Mouse (Mus musculus) testis, adult 2 months (tissue): Measurements from ENCODE around the gene Sh3pxd2a.

Experiments
- CTCF ChIP-seq: fragments of 200-500 bp; IDR thresholded peaks from 2 replicates; pipeline ENCODE4 v1.5.1; 2012; ENCODE audit warnings: low read depth, mild to moderate bottlenecking, inconsistent platforms, low read length, moderate library complexity; ENCODE audit not compliant: control insufficient read depth, insufficient read depth, insufficient replicate concordance
- POLR2A ChIP-seq: fragments of 200-500 bp; IDR thresholded peaks from 2 replicates; pipeline ENCODE4 v1.6.1; 2012; ENCODE audit warnings: low read depth, mild to moderate bottlenecking, inconsistent platforms, low read length, moderate library complexity; ENCODE audit not compliant: control insufficient read depth

DNA sequence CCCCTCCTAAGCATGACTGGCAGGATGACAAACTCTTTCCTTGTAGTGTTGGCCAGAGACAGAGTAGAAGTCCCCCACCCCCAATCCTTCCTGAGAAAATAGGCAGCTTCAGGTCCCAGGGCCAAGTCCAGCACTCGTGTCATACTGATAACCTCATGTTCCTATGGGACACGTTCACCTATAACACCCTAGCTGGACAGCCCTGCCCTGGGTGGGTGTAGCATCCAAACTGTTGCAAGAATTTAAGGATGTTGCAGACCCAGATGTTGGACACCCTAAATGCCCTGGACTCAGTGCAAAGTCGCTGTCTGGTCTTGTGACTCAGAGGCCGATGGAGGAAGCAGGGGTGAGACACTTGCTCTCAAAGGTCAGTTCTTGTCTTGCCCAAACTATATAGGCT, 68.9 kb downstream of the Sh3pxd2a start:
- TF ChIP-seq POLR2A (no peak), CTCF (no peak)
